Mouse (Mus musculus): ENCODE measurements around the gene Gm28035.

Gene Gm28035

DNA sequence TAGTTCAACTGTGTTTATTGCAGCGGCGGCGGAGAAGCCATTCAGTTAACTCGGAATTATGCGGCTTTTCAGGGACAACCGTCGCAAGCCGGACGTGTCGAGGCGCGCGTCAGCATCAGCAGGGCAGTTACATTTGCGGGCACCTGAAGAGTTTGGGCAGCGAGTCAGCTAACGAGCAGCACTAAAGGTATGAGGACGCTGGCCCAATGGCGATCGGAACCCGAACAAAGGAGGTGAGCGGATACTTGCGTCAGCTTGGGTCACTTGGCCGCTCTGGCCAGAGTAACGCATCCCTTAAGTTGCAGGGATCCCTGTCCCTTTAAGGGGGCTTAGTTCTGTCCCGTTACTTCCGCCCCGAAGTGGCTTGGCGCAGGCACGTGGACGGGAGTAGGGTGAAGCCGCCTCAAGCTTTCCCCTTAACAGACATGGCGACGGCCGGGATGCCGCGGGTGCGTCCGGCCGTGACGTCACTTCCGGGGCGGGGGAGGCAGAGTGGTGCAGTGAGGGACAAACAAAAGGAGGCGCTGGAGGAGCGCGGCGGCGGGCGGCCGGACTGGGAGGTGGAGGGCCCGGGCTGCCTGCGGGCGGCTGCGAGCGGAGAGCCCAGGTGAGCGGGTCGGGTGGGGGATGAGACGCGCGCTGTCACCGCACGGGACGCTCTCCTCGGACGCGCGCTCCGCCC is 3.0 kb upstream of the Gm28035 start, which contains the start of gene Lrrc8a:
Gene Lrrc8a, plus strand, starts transcription at position 517 of the 682 bp plus-strand sequence.
- in situ Hi-C loops (cut with MboI; ENCODE audit: unreplicated experiment in 2 of 2) = no loop called here

DNA sequence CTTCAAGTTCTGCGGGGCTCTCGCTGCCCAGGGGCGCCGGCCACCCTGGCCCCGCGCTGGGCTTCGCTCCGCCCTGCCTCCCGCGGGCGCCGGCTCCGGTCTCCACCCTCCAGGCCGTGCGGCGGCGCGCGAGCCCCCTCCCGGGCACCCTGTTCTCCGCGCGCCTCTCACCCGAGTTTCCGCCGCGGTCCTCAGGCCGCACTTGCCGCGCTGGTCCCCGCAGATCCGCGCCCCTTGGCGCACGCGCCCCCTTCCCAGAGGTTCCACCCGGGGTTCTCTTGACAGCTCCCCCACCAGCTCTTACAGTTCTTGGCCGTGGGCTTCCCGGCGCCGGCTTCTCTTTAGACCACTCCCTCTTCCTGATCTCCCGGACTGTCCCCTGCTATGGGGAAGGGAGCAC is 2.5 kb upstream of the Gm28035 start:
- in situ Hi-C loops (cut with MboI; ENCODE audit: unreplicated experiment in 2 of 2) = no loop called here

DNA sequence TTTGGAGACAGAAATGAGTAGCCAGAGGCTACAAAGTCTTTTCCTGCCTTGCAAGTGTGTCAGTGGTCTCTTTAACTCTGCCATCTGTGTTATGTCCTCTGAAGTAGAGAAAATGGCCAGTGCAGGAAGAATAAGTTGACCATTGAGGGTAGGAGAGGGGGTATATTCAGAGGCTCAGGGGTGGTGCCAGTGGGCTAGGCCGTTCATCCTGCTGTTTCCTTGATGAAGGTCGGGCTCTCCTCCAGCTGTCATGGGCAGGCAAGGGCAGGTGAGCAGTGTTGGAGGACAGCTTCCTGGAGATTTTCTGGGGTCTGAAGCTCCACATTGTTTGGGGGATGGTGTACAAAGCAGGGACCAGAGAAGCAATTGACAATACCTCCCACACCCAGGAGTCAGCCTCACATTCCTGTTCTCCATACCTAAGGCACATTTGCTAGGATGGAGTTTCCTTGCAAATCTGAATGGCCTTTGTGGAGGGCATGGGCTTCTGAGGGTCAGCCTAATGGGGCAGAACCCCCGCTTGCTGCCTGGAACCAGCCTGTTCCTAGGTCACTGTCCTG is 1.4 kb upstream of the Gm28035 start:
- in situ Hi-C loops (cut with MboI; ENCODE audit: unreplicated experiment in 2 of 2) = no loop called here

DNA sequence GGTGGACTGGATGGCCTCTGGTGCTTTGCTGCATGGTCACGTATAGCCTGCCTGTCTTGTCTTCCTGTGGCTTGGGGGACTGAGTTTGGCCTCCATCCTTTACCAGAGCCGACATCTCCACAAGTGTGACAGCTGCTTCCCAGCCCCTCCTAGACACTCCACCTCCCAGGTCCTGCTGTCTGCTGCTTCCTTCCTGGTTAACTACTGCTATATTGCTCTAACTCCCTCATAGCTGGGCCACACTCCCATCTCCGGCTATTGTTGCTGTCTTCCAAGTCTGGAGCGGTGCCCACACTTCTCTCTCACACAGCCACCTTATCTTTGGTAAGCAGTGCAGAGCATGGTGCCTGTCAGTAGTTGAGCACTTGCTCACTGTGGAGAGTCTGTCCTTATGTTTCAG is 590 bp upstream of the Gm28035 start:
- in situ Hi-C loops (cut with MboI; ENCODE audit: unreplicated experiment in 2 of 2) = no loop called here

DNA sequence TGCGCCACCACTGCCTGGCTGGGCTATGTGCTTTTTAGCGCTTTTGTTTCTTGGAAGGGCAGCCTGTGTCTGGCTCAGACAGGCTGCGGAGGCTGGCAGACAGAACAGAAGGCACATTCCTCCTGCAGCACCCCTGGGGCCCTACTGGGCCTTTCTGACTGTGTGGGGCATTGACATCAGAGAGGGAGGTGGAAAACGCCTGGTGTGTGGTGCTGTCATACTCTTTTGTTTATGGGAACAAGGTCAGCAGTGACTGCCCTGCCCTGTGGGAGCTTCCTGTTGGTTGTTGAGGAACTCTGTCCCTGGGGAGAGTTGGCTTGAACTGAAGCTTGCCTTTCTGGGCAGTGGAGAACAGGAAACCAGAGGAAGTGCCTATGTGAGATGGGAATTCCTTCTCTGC is 2.1 kb downstream of the Gm28035 start:
- in situ Hi-C loops (cut with MboI; ENCODE audit: unreplicated experiment in 2 of 2) = no loop called here

DNA sequence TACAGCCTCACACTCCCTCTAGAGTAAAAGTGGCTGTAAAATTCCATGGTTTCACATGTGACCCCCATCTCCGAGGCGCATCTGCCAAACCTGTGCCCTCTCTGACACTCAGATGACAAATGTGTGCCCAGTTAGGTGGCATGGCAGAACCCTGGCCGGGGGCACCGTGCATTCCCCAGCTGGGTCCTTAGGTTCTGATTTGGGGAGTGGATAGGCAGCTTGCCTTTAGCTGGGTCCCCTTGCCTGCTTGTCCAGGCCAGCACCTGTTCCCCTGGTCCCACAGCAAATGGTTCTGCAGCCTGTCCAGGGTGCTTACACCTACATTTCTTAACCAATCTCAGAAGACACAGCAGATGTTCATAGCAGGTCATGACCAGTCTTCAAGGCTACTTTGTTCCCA is 3.0 kb downstream of the Gm28035 start:
- in situ Hi-C loops (cut with MboI; ENCODE audit: unreplicated experiment in 2 of 2) = no loop called here

DNA sequence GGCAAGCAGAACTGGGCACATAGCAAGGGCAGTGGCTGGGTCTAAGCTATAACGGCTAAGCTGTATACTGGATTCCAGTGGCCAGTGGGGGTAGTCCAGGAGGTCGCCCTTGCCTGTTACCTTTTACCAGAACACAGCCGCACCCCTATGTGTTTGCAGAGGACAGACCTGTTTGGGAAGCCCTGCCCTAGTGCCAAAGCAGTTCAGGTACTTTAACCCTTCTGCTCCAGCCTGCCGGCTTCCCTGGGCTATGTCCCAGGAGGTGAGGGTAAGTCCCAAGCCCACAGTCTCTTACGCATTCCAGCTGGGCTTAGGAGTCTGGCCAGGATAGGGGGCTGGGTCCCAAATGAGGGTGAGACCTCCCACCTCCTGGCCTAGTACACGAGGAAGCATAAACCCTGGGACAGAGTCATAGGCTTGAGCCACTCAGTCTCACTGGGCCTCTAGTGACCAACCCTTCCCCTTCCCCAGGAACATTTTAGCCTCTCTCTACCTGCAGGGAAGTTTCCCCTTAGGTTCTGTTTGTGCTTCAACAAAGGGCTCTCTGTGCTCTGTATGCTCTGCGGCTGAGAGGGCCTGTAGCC is 4.3 kb downstream of the Gm28035 start:
- in situ Hi-C loops (cut with MboI; ENCODE audit: unreplicated experiment in 2 of 2) = no loop called here

DNA sequence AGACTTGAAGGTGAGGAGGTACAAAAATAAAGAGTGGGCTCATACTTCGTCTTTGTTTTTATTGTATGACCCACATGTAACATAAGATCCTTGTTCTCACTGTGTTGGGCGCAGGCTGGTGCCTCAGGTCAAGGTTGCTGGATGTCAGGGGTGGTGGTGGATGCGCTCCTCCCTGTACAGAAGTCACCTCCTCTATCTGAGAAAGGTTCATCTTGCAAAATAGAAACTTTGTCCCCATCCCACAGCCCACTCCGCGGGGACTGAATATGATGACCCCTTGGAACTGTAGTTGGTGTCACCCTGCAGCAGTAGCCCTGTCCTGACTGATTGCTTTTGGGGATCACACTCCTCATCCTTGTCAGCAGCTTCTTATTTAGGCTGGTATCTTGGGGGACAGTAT is 6.7 kb downstream of the Gm28035 start:
- in situ Hi-C loops (cut with MboI; ENCODE audit: unreplicated experiment in 2 of 2) = no loop called here

DNA sequence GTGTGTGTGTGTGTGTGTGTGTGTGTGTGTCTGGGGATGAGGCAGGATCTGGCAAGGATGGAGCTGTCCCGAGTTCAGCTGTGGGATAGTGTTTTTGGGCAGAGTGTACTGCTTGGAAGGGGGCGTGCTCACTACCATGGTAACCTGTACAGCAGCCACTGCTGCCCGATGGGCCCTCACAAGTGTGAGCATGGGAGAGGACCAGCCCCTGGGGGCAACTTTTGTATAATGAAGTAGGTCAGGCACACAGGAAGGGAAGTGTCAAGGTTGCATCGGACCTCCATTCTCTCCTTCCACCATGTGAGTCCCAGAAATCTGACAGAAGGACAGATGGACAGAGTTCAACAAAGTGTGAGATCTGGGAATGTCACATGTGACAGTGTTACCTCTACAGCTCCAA is 7.3 kb downstream of the Gm28035 start:
- in situ Hi-C loops (cut with MboI; ENCODE audit: unreplicated experiment in 2 of 2) = no loop called here

DNA sequence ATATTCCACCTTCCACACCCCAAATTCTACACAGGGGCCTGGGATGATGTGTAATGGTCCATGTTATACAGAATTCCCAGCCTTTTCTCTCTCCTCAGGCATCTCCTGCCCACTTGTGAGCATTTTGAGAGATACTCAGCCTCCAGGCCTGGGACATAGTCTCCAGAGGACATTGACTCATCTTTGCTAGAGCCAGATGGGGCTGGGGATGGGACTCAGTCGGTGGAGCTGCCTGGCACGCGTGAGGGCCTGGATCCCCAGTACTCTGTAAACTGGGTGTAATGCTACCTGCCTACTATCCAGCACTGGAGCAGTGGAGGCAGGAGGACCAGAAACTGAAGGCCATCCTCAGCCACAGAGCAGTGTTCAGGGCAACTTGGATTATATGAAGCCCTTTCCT is 8.8 kb downstream of the Gm28035 start:
- in situ Hi-C loops (cut with MboI; ENCODE audit: unreplicated experiment in 2 of 2) = no loop called here

DNA sequence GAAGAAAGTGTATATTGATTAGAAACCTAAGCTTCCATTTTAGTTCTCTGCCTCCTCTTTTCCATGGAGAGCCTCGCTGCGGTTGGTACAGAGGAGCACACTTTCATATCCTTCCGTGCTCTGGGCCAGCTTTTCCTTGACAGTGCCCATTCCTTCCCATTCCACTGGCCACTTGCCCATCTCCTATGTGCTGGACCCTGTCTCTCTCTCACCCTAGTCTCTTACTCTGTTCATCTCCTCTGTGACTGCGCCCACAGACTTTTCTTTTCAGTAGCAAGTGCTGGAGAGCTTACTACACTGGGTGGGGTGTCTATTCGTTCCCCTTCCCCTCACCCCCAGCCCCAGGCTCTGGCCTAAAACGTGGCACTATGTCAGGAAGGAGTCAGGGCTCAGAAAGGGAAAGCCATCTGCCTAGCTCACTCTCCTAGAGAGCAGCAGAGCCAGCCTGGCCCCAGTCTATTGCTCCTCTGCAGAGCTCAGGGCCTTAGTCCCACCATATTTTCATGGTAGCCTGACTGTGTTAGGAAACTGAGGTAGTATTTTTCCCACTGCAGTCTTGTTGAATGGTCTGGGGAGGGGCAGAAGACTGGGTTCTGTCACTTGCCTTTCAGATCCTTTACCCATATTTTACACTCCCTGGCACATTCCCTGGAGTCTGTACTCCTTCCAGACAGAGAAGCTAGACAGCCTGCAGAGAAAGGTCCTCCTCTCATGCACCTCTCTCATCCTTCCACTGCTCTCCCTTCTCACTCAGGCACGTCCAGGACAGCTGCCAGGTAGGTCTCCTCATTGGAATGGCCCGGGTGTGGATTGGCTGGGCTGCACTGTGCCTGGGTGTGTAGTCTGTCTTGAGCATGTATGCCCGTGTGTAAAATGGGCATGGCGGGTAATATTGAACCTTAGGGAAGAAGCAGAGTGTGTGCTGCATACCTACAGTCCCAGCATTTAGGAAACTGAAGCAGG is 10.1 kb downstream of the Gm28035 start:
- in situ Hi-C loops (cut with MboI; ENCODE audit: unreplicated experiment in 2 of 2) = no loop called here

DNA sequence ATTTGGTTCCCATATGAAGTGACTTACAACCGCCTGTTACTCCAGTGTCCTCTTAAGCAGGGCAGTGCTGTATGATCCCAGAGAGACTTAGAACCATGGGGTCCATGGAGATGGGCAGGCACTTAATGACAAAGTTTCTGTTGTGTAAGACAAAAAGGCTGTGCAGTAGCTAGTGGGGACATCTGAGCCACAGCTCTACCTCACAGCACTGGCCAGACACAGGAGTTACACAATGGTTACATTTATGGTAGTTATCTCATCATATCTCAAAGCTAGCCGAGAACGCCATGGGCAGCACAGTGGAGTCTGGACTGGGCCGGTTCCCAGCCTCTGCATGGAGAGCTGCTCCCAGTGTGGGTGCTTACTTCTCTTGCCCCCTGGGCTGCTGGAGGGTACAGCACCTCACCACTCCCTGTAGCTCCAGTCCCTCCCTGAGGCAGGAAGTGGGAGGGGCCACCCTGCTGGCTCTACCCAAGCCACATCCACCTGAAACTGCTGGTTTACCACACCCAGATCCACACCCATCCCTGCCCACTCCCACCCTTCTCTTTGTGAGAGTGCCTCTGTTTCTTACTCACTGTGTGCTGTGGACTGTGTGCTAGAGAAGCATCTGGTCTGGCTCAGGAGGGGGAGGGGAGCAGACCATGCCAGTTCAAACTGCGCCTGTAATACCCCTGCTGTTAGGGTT is 11.2 kb downstream of the Gm28035 start:
- in situ Hi-C loops (cut with MboI; ENCODE audit: unreplicated experiment in 2 of 2) = no loop called here

DNA sequence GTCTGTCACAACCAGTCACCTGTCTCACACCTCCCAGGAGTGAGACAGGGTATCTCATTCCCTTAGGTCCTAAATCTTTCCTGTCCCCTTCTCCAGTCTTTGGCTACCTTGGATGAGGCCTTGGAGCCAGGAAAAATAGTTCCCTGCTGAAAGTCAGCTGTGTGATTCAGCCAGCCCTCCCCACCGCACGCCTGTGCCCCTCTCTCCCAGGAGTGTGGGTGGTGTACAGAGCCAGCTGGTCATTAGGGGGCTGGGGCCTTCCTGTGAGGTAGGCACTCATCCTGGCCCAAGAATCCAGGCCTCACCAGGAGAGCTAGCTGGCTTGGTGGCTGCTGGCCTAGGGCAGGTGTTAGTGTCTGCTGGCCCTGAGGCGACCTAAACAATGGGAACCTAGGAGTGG is 12.2 kb downstream of the Gm28035 start:
- in situ Hi-C loops (cut with MboI; ENCODE audit: unreplicated experiment in 2 of 2) = no loop called here

DNA sequence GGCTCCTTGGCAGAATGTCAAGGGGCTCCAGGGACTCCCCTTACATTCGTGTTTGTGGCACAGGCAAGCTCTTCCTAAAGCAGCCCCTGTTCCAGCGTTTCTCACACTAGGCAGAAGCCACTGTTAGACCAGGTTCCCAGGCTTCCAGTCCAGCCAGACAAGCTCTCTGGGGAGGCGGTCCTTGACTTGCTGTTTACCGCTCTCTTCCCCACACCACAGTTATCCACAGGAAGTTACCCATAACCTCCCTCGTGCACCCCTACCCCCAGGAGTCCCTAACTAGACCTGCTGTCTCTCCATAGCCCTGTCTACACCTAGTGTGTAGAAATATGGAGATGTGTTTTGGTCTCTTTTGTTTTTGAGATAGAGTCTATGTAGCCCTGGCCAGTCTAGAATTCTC is 13.4 kb downstream of the Gm28035 start:
- in situ Hi-C loops (cut with MboI; ENCODE audit: unreplicated experiment in 2 of 2) = no loop called here

DNA sequence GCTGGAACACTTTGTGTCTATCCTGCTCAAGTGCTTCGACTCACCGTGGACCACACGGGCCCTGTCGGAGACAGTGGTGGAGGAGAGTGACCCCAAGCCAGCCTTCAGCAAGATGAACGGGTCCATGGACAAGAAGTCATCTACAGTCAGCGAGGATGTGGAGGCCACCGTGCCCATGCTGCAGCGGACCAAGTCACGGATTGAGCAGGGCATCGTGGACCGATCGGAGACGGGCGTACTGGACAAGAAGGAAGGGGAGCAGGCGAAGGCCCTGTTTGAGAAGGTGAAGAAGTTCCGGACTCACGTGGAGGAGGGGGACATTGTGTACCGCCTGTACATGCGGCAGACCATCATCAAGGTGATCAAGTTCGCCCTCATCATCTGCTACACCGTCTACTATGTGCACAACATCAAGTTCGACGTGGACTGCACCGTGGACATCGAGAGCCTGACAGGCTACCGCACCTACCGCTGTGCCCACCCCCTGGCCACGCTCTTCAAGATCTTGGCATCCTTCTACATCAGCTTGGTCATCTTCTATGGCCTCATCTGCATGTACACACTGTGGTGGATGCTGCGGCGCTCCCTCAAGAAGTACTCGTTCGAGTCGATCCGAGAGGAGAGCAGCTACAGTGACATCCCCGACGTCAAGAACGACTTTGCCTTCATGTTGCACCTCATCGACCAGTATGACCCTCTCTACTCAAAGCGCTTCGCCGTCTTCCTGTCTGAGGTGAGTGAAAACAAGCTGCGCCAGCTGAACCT is 15.4 kb downstream of the Gm28035 start:
- in situ Hi-C loops (cut with MboI; ENCODE audit: unreplicated experiment in 2 of 2) = loop anchor here in 1 of 2 experiments (5.0 kb wide), 1 partner anchor 84 kb away; the partner anchor contains the start of gene Endog

DNA sequence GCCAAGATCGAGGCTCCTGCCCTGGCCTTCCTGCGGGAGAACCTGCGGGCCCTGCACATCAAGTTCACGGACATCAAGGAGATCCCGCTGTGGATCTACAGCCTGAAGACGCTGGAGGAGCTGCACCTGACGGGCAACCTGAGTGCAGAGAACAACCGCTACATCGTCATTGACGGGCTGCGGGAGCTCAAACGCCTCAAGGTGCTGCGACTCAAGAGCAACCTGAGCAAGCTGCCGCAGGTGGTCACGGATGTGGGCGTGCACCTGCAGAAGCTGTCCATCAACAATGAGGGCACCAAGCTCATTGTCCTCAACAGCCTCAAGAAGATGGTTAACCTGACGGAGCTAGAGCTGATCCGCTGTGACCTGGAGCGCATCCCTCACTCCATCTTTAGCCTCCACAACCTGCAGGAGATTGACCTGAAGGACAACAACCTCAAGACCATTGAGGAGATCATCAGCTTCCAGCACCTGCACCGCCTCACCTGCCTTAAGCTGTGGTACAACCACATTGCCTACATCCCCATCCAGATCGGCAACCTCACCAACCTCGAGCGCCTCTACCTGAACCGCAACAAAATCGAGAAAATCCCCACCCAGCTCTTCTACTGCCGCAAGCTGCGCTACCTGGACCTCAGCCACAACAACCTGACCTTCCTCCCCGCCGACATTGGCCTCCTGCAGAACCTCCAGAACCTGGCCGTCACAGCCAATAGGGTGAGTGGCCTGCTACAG is 16.4 kb downstream of the Gm28035 start:
- in situ Hi-C loops (cut with MboI; ENCODE audit: unreplicated experiment in 2 of 2) = loop anchor here in 1 of 2 experiments (5.0 kb wide), 1 partner anchor 84 kb away; the partner anchor contains the start of gene Endog

DNA sequence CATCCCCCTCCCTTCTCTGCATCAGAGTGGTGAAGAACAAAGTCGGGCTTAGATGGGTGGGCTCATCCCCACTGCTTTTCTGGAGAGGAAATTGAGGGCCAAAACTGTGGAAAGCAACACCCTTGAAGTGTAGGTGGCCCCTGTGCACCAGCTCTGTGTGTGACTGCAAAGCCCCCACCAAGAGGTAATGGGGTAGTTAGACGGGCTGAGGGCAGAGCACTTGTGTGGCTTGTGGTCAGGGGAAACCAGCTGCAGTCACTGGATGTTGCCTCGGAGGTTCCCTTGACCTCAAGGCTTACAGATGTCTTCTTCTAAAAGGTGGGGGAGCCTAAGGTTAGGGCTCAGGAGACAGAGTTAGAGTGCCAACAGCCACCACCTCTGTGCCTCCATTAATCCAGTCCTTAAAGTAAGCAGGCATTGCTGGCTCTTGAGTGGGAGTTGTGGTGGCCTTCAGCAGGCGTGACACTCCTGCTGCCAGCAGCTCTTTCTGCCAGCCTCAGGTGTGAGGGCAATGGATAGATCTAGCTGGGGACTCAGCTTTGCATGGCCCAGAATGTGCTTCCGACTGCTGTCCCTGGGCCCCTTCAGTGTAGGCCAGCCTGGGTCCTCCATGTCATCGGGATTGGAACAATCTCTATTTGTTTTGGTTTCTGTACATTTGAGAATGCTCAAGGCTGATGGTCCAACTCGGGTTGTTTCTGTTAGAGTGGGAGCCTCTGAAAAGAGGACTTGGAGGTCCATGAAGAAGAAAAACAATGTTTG is 17.5 kb downstream of the Gm28035 start:
- in situ Hi-C loops (cut with MboI; ENCODE audit: unreplicated experiment in 2 of 2) = loop anchor here in 1 of 2 experiments (5.0 kb wide), 1 partner anchor 86 kb away; the partner anchor contains the start of gene Endog

DNA sequence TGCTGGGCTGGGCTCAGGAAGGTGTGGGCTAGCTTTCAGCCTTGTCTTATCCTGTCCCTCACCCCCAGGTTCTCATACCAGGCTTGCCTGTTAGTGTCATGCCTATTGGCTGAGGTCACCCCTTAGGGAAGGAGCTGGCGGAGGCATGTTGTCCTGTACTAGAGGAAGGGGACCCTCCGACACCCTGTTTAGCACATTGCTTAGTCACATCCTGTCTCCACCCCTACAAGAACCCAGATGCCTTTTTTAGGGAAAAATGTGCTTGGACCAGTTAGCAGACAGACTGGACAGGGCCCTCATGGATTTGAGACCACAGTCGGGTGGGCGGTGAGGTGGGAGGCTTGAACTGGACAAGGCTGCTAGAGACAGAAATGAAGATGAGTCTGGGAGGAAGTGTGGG is 18.2 kb downstream of the Gm28035 start:
- in situ Hi-C loops (cut with MboI; ENCODE audit: unreplicated experiment in 2 of 2) = loop anchor here in 1 of 2 experiments (5.0 kb wide), 1 partner anchor 86 kb away; the partner anchor contains the start of gene Endog
